Mouse (Mus musculus): ENCODE measurements around the gene Cpne2.

Gene Cpne2

GRCm38 (mm10) chr8:94575148-94575547, 42.4 kb downstream of the Cpne2 start:
- no peak for DNase-seq (ENCODE audit: low spot score in 2 of 2)

GRCm38 (mm10) chr8:94581820-94582483, 49.2 kb downstream of the Cpne2 start:
- no peak for DNase-seq (ENCODE audit: low spot score in 2 of 2)

- DNase-seq (ENCODE audit: low spot score in 2 of 2) = no peak
Measured at GRCm38 (mm10) chr8:94582569-94582968, 49.8 kb downstream of the Cpne2 start.

- peak; percentile 35 to 38 for DNase-seq (ENCODE audit: low spot score in 2 of 2)
Measured at GRCm38 (mm10) chr8:94584238-94584817, 51.5 kb downstream of the Cpne2 start.

GRCm38 (mm10) chr8:94591691-94592090, 58.9 kb downstream of the Cpne2 start:
- no peak for DNase-seq (ENCODE audit: low spot score in 2 of 2)

- no peak for DNase-seq (ENCODE audit: low spot score in 2 of 2)
Measured at GRCm38 (mm10) chr8:94594211-94594610, 61.4 kb downstream of the Cpne2 start.

GRCm38 (mm10) chr8:94600478-94600877, 67.7 kb downstream of the Cpne2 start:
- DNase-seq (ENCODE audit: low spot score in 2 of 2) = no peak

GRCm38 (mm10) chr8:94601034-94601606, 68.3 kb downstream of the Cpne2 start:
- DNase-seq (ENCODE audit: low spot score in 2 of 2) = no peak

GRCm38 (mm10) chr8:94601607-94602385, 69.0 kb downstream of the Cpne2 start, which contains the start of the genes Rspry1 and Fam192a:
Gene Rspry1 (plus strand): TSS chr8:94601937.
Gene Fam192a (minus strand): TSS chr8:94601997.
- peak; percentile 100 for DNase-seq (ENCODE audit: low spot score in 2 of 2)

- DNase-seq (ENCODE audit: low spot score in 2 of 2) = peak in 1 of 2 experiments; percentile 28
Measured at GRCm38 (mm10) chr8:94602471-94603131, 69.8 kb downstream of the Cpne2 start.

- no peak for DNase-seq (ENCODE audit: low spot score in 2 of 2)
Measured at GRCm38 (mm10) chr8:94604030-94604429, 71.2 kb downstream of the Cpne2 start.

GRCm38 (mm10) chr8:94607064-94607463, 74.3 kb downstream of the Cpne2 start:
- DNase-seq (ENCODE audit: low spot score in 2 of 2) = no peak
